31 mouse cellular contexts compared by ENCODE assay signal in genomic region chr2:155846930-155847329, GRCm38 (mm10). TPM values are rescaled to one million over a fixed set of nuclear protein-coding genes. Genes with fewer than 3 reads are reported as not detected.
DNase-seq lines count a peak whose midpoint lies in the region; ATAC-seq and TF ChIP-seq lines count a peak whose summit lies in the region.
"Had no signal": no experiment of that assay in that cellular context is flagged by ENCODE, and none has a peak within 500 bp of the region (broad histone marks: within the 10 kb centered on the region; RNA-seq: fewer than 3 reads in every experiment).

No protein-coding gene starts in this region.

- ATAC-seq in limb, embryonic 13.5 days (ENCODE audit: low FRiP score, low read depth): peak; percentile 64; the same call in 1 of the 2 replicates
- ATAC-seq: forebrain, embryonic 13.5 days; forebrain, embryonic 16.5 days; hindbrain, embryonic 16.5 days had no signal

- no peak overlapping the region for H3K9ac ChIP-seq in limb, embryonic 13.5 days
- H3K9ac ChIP-seq: embryonic facial prominence, embryonic 13.5 days; forebrain, embryonic 13.5 days; hindbrain, embryonic 13.5 days had no signal

- peaks cover 27% of the 10 kb centered on the region for H3K4me1 ChIP-seq in limb, embryonic 13.5 days
- H3K4me1 ChIP-seq: embryonic facial prominence, embryonic 10.5 days; embryonic facial prominence, embryonic 13.5 days; forebrain, embryonic 10.5 days; forebrain, embryonic 13.5 days; hindbrain, embryonic 10.5 days; hindbrain, embryonic 13.5 days had no signal

- peak; percentile 20 for DNase-seq in 3T3-L1 (ENCODE audit: low read depth, low spot score)
- DNase-seq in heart, postnatal 36 days: no peak
- DNase-seq in urinary bladder, adult 18-20 months (ENCODE audit: low spot score in 2 of 2): no peak
- DNase-seq: adrenal gland, adult 8-10 months; adrenal gland, postnatal 25 days; cerebellum, adult 11-12 months; cerebellum, adult 8-10 months; cerebellum, postnatal 10 days; cerebellum, postnatal 36 days; embryo, embryonic 11 days; gastrocnemius, postnatal 10 days; gastrocnemius, postnatal 36 days; heart, adult 2 months had no signal

- H3K4me2 ChIP-seq in limb, embryonic 13.5 days (replicated peaks): peak overlapping the region; percentile 12; the same call in 1 of the 2 replicates
- peak overlapping the region; percentile 24 for H3K4me2 ChIP-seq in myocyte (ENCODE audit: low read depth)
- H3K4me2 ChIP-seq: embryonic facial prominence, embryonic 13.5 days; forebrain, embryonic 13.5 days; heart, embryonic 11.5 days; hindbrain, embryonic 13.5 days had no signal

- no peak for TF ChIP-seq POLR2A in myocyte (IDR thresholded peaks at IDR 0.05; ENCODE audit: insufficient read length, low read depth)

- H3K27ac ChIP-seq in limb, embryonic 13.5 days: peak overlapping the region; percentile 7; the same call in 1 of the 2 replicates
- H3K27ac ChIP-seq: embryonic facial prominence, embryonic 10.5 days; forebrain, embryonic 10.5 days; forebrain, embryonic 13.5 days; heart, adult 2 months; hindbrain, embryonic 10.5 days; hindbrain, embryonic 13.5 days had no signal

- H3K4me3 ChIP-seq in C2C12 (ENCODE audit: insufficient read depth, poor library complexity, severe bottlenecking): no peak overlapping the region
- H3K4me3 ChIP-seq in limb, embryonic 13.5 days: no peak overlapping the region
- no peak overlapping the region for H3K4me3 ChIP-seq in myocyte
- H3K4me3 ChIP-seq: embryonic facial prominence, embryonic 10.5 days; embryonic facial prominence, embryonic 13.5 days; forebrain, embryonic 10.5 days; forebrain, embryonic 13.5 days; heart, adult 2 months; hindbrain, embryonic 10.5 days; hindbrain, embryonic 13.5 days had no signal

- intact Hi-C loops in heart, postnatal 36 days (cut with DNase I): loop anchor here (10.0 kb wide), 1 partner anchor 438 kb away; no protein-coding TSS in a partner anchor

- no peaks in the 10 kb centered on the region for H3K79me2 ChIP-seq in C2C12 (ENCODE audit: control insufficient read depth, insufficient read depth)
- H3K79me2 ChIP-seq in myocyte (ENCODE audit: control insufficient read depth, insufficient read depth): no peaks in the 10 kb centered on the region

- 60% methylated on average over 8 of the region's 8 CpGs for WGBS in limb, embryonic 13.5 days

- H3K36me3 ChIP-seq in C2C12 (ENCODE audit: control insufficient read depth, insufficient read depth) (peaks cover 28% of the 10 kb centered on the region), myocyte (ENCODE audit: control insufficient read depth, insufficient read depth) (peaks cover 18% of the 10 kb centered on the region)
- peaks cover 54% of the 10 kb centered on the region for H3K36me3 ChIP-seq in limb, embryonic 13.5 days

- no peak for TF ChIP-seq CTCF in C2C12 (IDR thresholded peaks at IDR 0.05; ENCODE audit: control insufficient read depth, insufficient read depth, insufficient read length)

- no peaks in the 10 kb centered on the region for H3K9me3 ChIP-seq in limb, embryonic 13.5 days
- H3K9me3 ChIP-seq: embryonic facial prominence, embryonic 10.5 days; embryonic facial prominence, embryonic 13.5 days; forebrain, embryonic 10.5 days; forebrain, embryonic 13.5 days; G1E; hindbrain, embryonic 10.5 days; hindbrain, embryonic 13.5 days had no signal

- H3K27me3 ChIP-seq in C2C12 (ENCODE audit: control insufficient read depth, insufficient read depth, insufficient read length) (no peaks in the 10 kb centered on the region), myocyte (ENCODE audit: control insufficient read depth, insufficient read depth, insufficient read length) (no peaks in the 10 kb centered on the region)
- no peaks in the 10 kb centered on the region for H3K27me3 ChIP-seq in limb, embryonic 13.5 days
- H3K27me3 ChIP-seq: CH12.LX; embryonic facial prominence, embryonic 13.5 days; forebrain, embryonic 13.5 days; hindbrain, embryonic 13.5 days had no signal

- no peaks in the 10 kb centered on the region for H3K79me3 ChIP-seq in C2C12 (ENCODE audit: low read depth)

- H3ac ChIP-seq in C2C12 (ENCODE audit: control insufficient read depth, insufficient read length, low read depth) (no peak overlapping the region), myocyte (ENCODE audit: control insufficient read depth, insufficient read length) (no peak overlapping the region)

TF ChIP-seq in C2C12, 6 proteins besides CTCF, POLR2A, EP300 and RAD21:
- TF ChIP-seq MAX (IDR thresholded peaks at IDR 0.05): no peak
- peak; percentile 1 for TF ChIP-seq CEBPB (IDR thresholded peaks at IDR 0.05; ENCODE audit: low read depth)

TF ChIP-seq in myocyte, 11 proteins besides CTCF, POLR2A, EP300 and RAD21:
- TF ChIP-seq E2F4 (IDR thresholded peaks at IDR 0.05; ENCODE audit: insufficient read depth): no peak
TF ChIP-seq in myocyte: peak in this region for 0.

RNA-seq across cellular contexts. Expression of gene Fam83c, which starts 12.3 kb away (rescaled TPM):
- 0.02 TPM for polyA plus RNA-seq in C2C12 (2012; fragmentation: generic; extraction: Trizol)
- polyA plus RNA-seq in limb, embryonic 13.5 days (2015; fragmentation: Nextera tagmentation; extraction: Ambion mirVana): 0.42 and 0.47 TPM in 2 replicates
- polyA plus RNA-seq in myocyte (2012; fragmentation: generic; extraction: Trizol): not detected
- not detected for total RNA-seq in heart, postnatal 36 days (2021)
- total RNA-seq: gastrocnemius, adult 18-20 months; gastrocnemius, postnatal 10 days; gastrocnemius, postnatal 36 days; granulocyte monocyte progenitor cell, adult 5-6 weeks; heart, adult 2 months; heart, postnatal 25 days had no signal
- polyA plus RNA-seq: cortical plate, adult 2 months; G1E; heart, adult 2 months had no signal

RNA-seq across cellular contexts. Expression of gene Eif6, which starts 20.2 kb away (rescaled TPM):
- polyA plus RNA-seq in C2C12 (2012; fragmentation: generic; extraction: Trizol) (340 TPM), myocyte (2012; fragmentation: generic; extraction: Trizol) (198 TPM)
- polyA plus RNA-seq in limb, embryonic 13.5 days (2015; fragmentation: Nextera tagmentation; extraction: Ambion mirVana): 188 and 192 TPM in 2 replicates
- 10 to 100 TPM; 50.7 to 53.6 TPM for total RNA-seq in heart, postnatal 36 days (2021)

RNA-seq across cellular contexts. Expression of gene BC029722, which starts 27.7 kb away (rescaled TPM):
- polyA plus RNA-seq in C2C12 (2012; fragmentation: generic; extraction: Trizol) (32.9 TPM), myocyte (2012; fragmentation: generic; extraction: Trizol) (32.2 TPM)
- polyA plus RNA-seq in limb, embryonic 13.5 days (2015; fragmentation: Nextera tagmentation; extraction: Ambion mirVana): 16.2 and 18.1 TPM in 2 replicates
- 10 to 100 TPM; 26.2 to 27.7 TPM for total RNA-seq in heart, postnatal 36 days (2021)
